Mouse (Mus musculus): ENCODE measurements around the gene Tnfrsf13c. TPM values are rescaled to one million over a fixed set of nuclear protein-coding genes. Genes with fewer than 3 reads are reported as not detected.

The Tnfrsf13c gene
- total and polyA plus RNA-seq, 3 experiments, result 204 to 287 (median 257) TPM

DNA sequence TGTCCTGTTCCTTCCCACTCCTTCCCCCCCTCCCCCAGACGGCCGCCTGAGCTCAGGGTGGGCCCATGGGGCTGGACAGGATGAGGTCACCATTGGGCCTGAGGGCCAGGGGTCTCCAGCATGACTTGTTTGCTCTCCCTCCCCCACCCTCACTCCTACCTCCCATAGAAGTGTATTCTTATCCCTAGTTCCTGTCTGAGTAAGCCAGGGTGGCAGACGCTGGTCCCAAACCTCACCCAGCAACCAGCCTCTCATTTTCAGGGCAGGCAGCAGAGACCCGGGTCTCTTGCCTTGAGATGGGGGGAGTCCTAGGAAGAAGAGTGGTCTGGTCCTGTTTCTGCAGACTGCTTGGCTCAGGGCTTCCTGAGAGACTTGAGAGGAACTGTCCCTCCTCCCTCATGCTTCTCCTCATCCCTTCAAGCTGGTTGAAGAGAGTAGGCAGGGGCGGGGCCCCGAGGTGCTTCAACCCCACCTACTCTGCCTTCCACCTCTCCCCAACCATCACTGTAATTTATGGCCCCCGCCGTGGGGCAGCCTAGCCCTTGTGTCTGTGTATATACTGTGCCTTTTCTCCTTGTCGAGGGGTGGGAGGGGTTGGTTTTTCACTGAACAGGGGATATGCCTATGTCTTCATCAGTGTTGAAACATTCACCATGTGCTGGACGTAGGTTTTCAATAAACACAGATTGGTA lies 19.3 kb downstream of the Tnfrsf13c start:
- H3K36me3 ChIP-seq (replicated peaks in 1 of 2; ENCODE audit: control insufficient read depth in 1 of 2, insufficient read depth in 1 of 2, low read length in 1 of 2), result peaks cover 79 to 97% of the 10 kb centered on the region in 2 experiments
- H3K4me1 ChIP-seq (ENCODE audit: control insufficient read depth in 1 of 2, insufficient read depth in 2 of 2), result peaks cover 12 to 48% of the 10 kb centered on the region in 2 experiments; a peak in 3 of 4 replicates
- DNase-seq (ENCODE audit: extremely low read depth), result no peak
- in situ Hi-C loops (cut with MboI; ENCODE audit: low pct_ligation_motif_present, low pct_unique_long_range_greater_than_20kb, low sequenced_read_pairs), result no loop called here
- H3K9ac ChIP-seq (ENCODE audit: insufficient read depth, low read depth), result no peak overlapping the region
- dilution Hi-C loops (cut with MboI; ENCODE audit: extremely low pct_ligation_motif_present, extremely low pct_unique_long_range_greater_than_20kb, low sequenced_read_pairs), result no loop called here
- H3K27ac ChIP-seq (ENCODE audit: insufficient read depth, low read depth), result peak overlapping the region; percentile 45
- peaks cover 9% of the 10 kb centered on the region for H3K9me3 ChIP-seq (replicated peaks; ENCODE audit: low read length)
- H3K79me2 ChIP-seq (replicated peaks; ENCODE audit: control insufficient read depth, extremely low read depth, insufficient read depth, poor library complexity, severe bottlenecking), result peaks cover 21% of the 10 kb centered on the region
- TF ChIP-seq NRF1 (IDR thresholded peaks at IDR 0.05; ENCODE audit: low read depth, low read length), result no peak
- no peak for TF ChIP-seq SMC3 (IDR thresholded peaks at IDR 0.05; ENCODE audit: low read depth, low read length)
- TF ChIP-seq POLR2AphosphoS2 (IDR thresholded peaks at IDR 0.05; ENCODE audit: low read depth, low read length), result peak; percentile 11
- TF ChIP-seq ZMIZ1 (IDR thresholded peaks at IDR 0.05; ENCODE audit: low read depth, low read length), result 0 out of 2 replicates have a peak, but pooled peaks have one; percentile 13
- TF ChIP-seq IRF4 (IDR thresholded peaks at IDR 0.05; ENCODE audit: low read depth, low read length), result no peak
- TF ChIP-seq CHD2 (IDR thresholded peaks at IDR 0.05; ENCODE audit: low read length), result peak; percentile 43; the same call in 1 of the 2 replicates
- H3K27me3 ChIP-seq (replicated peaks), result no peaks in the 10 kb centered on the region
- no peak overlapping the region for H3K4me2 ChIP-seq (ENCODE audit: insufficient read depth, low read depth, poor library complexity, severe bottlenecking)
- no peak overlapping the region for H3K4me3 ChIP-seq (replicated peaks in 1 of 3; ENCODE audit: low read depth in 2 of 3, low read length in 2 of 3, poor library complexity in 1 of 3)

DNA sequence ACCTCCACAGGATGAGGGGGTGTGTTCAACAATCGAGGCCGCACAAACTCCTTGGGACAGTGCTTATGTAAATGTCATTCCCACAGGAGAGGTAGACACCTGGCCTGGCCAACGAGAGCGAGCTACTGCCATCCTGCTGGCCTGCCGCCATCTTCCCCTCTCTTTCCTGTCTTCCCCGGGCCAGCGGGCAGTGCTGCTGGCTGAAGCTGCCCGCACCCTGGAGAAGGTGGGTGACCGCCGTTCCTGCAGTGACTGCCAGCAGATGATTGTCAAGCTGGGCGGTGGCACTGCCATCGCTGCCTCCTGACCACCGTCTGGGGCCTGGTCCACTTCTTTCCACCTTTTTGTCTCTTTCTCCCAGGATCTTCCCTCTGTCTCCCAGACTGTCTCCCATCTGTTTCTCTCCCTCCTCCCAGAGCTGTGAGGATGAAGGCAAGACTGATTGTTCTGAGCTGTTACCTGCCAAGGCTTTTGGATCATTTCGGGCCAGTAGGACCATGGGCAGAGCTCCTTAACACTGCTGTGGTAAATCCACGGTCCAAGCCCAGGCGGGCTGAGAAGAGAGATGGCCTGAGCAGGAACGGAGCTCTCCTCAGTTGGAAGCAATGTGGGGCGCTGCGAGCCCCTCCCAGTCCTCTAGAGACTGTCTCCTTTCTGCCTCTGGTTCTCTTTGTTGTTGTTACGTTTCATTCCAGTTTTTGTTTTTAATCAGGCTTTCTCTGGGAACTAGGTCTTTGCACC lies 20.4 kb downstream of the Tnfrsf13c start:
- Histone ChIP-seq H3K4me2 (ENCODE audit: insufficient read depth, low read depth, poor library complexity, severe bottlenecking) (no peak overlapping the region), H3K79me2 (replicated peaks; ENCODE audit: control insufficient read depth, extremely low read depth, insufficient read depth, poor library complexity, severe bottlenecking) (peaks cover 10% of the 10 kb centered on the region; the same call in 1 of the 2 replicates), H3K36me3 (replicated peaks in 1 of 2; ENCODE audit: control insufficient read depth in 1 of 2, insufficient read depth in 1 of 2, low read length in 1 of 2) (peaks cover 89 to 99% of the 10 kb centered on the region in 2 experiments), H3K4me1 (ENCODE audit: control insufficient read depth in 1 of 2, insufficient read depth in 2 of 2) (peaks cover 8 to 41% of the 10 kb centered on the region in 2 experiments; a peak in 3 of 4 replicates), H3K27ac (ENCODE audit: insufficient read depth, low read depth) (no peak overlapping the region), H3K27me3 (replicated peaks) (no peaks in the 10 kb centered on the region), H3K9ac (ENCODE audit: insufficient read depth, low read depth) (no peak overlapping the region), H3K9me3 (replicated peaks; ENCODE audit: low read length) (peaks cover 9% of the 10 kb centered on the region), H3K4me3 (replicated peaks in 1 of 3; ENCODE audit: low read depth in 2 of 3, low read length in 2 of 3, poor library complexity in 1 of 3) (no peak overlapping the region)
- DNase-seq (ENCODE audit: extremely low read depth), result no peak
- dilution Hi-C loops (cut with MboI; ENCODE audit: extremely low pct_ligation_motif_present, extremely low pct_unique_long_range_greater_than_20kb, low sequenced_read_pairs), result no loop called here
- TF ChIP-seq UBTF (IDR thresholded peaks at IDR 0.05; ENCODE audit: low read depth, low read length), result no peak
- TF ChIP-seq ZNF384 (IDR thresholded peaks at IDR 0.05; ENCODE audit: low read depth, low read length), result no peak
- no peak for TF ChIP-seq MEF2A (IDR thresholded peaks at IDR 0.05; ENCODE audit: borderline replicate concordance, low read depth, low read length)
- no peak for TF ChIP-seq E2F4 (IDR thresholded peaks at IDR 0.05; ENCODE audit: insufficient replicate concordance, low read depth, low read length)
- TF ChIP-seq JUND (conservative IDR thresholded peaks at IDR 0.05; ENCODE audit: low read depth, low read length), result no peak
- no peak for TF ChIP-seq CTCF (conservative IDR thresholded peaks at IDR 0.05 in 1 of 2, IDR thresholded peaks at IDR 0.05 in 1 of 2; ENCODE audit: low read depth in 2 of 2, low read length in 2 of 2)
- no peak for TF ChIP-seq POLR2A (IDR thresholded peaks at IDR 0.05; ENCODE audit: low read depth, low read length)
- in situ Hi-C loops (cut with MboI; ENCODE audit: low pct_ligation_motif_present, low pct_unique_long_range_greater_than_20kb, low sequenced_read_pairs), result no loop called here

All from CH12.LX (cell line).